9 mouse cellular contexts compared by ENCODE assay signal in the genomic region with DNA sequence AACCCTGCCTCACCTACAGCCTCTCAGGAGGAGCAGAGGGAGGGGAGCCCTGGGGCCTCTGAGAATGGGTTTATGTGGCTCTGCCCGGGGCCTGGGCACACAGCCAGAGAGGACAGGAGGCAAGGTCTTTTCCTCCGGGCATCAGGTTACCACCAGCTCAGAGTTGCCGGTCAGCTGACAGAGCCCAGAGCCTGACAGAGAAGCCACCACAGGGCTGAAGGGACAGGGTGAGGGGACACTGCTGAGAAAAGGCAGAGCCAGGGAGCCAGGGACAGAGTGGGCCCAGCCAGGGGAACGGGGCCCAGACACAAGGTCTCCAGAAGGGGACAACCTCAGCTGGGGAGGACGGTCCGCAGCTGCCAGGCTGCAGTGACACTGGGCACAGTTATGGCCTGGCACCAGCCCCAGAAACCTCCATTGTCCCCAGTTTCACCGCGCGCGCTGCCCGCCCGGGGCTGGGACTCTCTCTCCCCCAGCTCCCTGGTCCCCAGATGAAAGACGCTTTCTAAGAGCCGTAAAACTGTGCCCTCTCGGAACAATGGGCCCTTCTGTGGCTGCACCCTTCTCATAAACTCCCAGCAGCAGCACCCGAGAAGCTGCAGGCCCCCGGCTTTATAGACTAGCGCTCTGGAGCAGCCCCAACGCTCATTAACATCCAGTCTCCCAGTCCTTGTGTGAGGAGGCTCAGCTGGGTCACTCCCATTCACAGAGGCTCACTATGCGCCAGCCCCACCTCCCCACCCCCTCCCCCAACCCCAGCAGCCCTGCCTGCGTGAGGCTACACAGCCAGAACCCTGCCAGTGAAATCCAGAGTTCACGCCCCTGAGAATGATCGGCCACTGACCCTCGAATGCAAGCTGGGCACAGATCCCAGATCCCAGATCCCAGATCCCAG. TPM values are rescaled to one million over a fixed set of nuclear protein-coding genes. Genes with fewer than 3 reads are reported as not detected.
DNase-seq lines count a peak whose midpoint lies in the region; ATAC-seq and TF ChIP-seq lines count a peak whose summit lies in the region.
"Had no signal": no experiment of that assay in that cellular context is flagged by ENCODE, and none has a peak within 500 bp of the region (broad histone marks: within the 10 kb centered on the region; RNA-seq: fewer than 3 reads in every experiment).

No protein-coding gene starts in this region.

- H3K4me2 ChIP-seq in heart, embryonic 11.5 days = peak overlapping the region; percentile 57
- H3K4me2 ChIP-seq in kidney, embryonic 15.5 days = peak overlapping the region; percentile 47
- peak overlapping the region; percentile 55 for H3K4me2 ChIP-seq in limb, embryonic 12.5 days

- peak; percentile 56; the same call in 1 of the 2 replicates for ATAC-seq in cerebellum, adult (ENCODE audit: insufficient number of reproducible peaks, low FRiP score, low TSS enrichment)
- peak; percentile 76 for ATAC-seq in heart, embryonic 11.5 days (replicated peaks; ENCODE audit: insufficient number of reproducible peaks, low FRiP score, low TSS enrichment)
- ATAC-seq in kidney, embryonic 15.5 days (replicated peaks; ENCODE audit: low FRiP score) = peak; percentile 75
- peak; percentile 83 for ATAC-seq in limb, embryonic 12.5 days (ENCODE audit: insufficient number of reproducible peaks, insufficient read depth, low FRiP score, low TSS enrichment, low read depth)

- H3K27me3 ChIP-seq in heart, embryonic 11.5 days (ENCODE audit: control insufficient read depth, insufficient read depth, low read length) = no peaks in the 10 kb centered on the region
- no peaks in the 10 kb centered on the region for H3K27me3 ChIP-seq in kidney, embryonic 15.5 days
- no peaks in the 10 kb centered on the region for H3K27me3 ChIP-seq in limb, embryonic 12.5 days

- 8% methylated on average over 24 of the region's 24 CpGs for WGBS in heart, embryonic 11.5 days (ENCODE audit: insufficient replicate concordance)
- 8% methylated on average over 24 of the region's 24 CpGs for WGBS in kidney, embryonic 15.5 days
- 4% methylated on average over 24 of the region's 24 CpGs for WGBS in limb, embryonic 12.5 days

- peak; percentile 36; the same call in 1 of the 2 replicates for TF ChIP-seq POLR2A in embryonic fibroblast, embryonic 13.5 days (IDR thresholded peaks at IDR 0.05; ENCODE audit: low read depth, low read length)

- no peak for TF ChIP-seq CTCF in embryonic fibroblast, embryonic 13.5 days (IDR thresholded peaks at IDR 0.05; ENCODE audit: borderline replicate concordance, insufficient read depth, low read length)

- no peak for DNase-seq in cerebellum, adult 11 months
- DNase-seq in neural tube, embryonic 10.5 days (ENCODE audit: extremely low spot score, low spot score) = peak; percentile 65
- DNase-seq in spleen, postnatal 10 days (ENCODE audit: low spot score in 2 of 2) = no peak

- H3K4me3 ChIP-seq in embryonic fibroblast, embryonic 13.5 days (ENCODE audit: insufficient read depth, low read length) = no peak overlapping the region
- peak overlapping the region; percentile 12; the same call in 1 of the 2 replicates for H3K4me3 ChIP-seq in heart, embryonic 11.5 days (ENCODE audit: low read depth, low read length)
- H3K4me3 ChIP-seq in kidney, embryonic 15.5 days (replicated peaks) = 0 out of 2 replicates have a peak overlapping the region, but pooled peaks have one; percentile 6
- H3K4me3 ChIP-seq in limb, embryonic 12.5 days (replicated peaks) = peak overlapping the region; percentile 12; the same call in 1 of the 2 replicates

- H3K9me3 ChIP-seq in heart, embryonic 11.5 days (replicated peaks; ENCODE audit: control insufficient read depth, low read length) = no peaks in the 10 kb centered on the region
- H3K9me3 ChIP-seq in kidney, embryonic 15.5 days (replicated peaks) = no peaks in the 10 kb centered on the region
- H3K9me3 ChIP-seq in limb, embryonic 12.5 days = no peaks in the 10 kb centered on the region

- 0 out of 2 replicates have a peak overlapping the region, but pooled peaks have one; percentile 38 for H3K27ac ChIP-seq in embryonic fibroblast, embryonic 13.5 days (ENCODE audit: insufficient read depth, low read length)
- peak overlapping the region; percentile 91 for H3K27ac ChIP-seq in heart, embryonic 11.5 days (ENCODE audit: low read depth, low read length)
- peak overlapping the region; percentile 94 for H3K27ac ChIP-seq in kidney, embryonic 15.5 days
- H3K27ac ChIP-seq in limb, embryonic 12.5 days = peak overlapping the region; percentile 98
- H3K27ac ChIP-seq: macrophage had no signal

- H3K9ac ChIP-seq in heart, embryonic 11.5 days (ENCODE audit: low read depth, low read length) = peak overlapping the region; percentile 72
- H3K9ac ChIP-seq in kidney, embryonic 15.5 days = peak overlapping the region; percentile 45
- H3K9ac ChIP-seq in limb, embryonic 12.5 days (replicated peaks) = peak overlapping the region; percentile 44; the same call in 1 of the 2 replicates

- peaks cover 9% of the 10 kb centered on the region for H3K4me1 ChIP-seq in embryonic fibroblast, embryonic 13.5 days (ENCODE audit: control insufficient read depth, insufficient read depth, low read length)
- H3K4me1 ChIP-seq in heart, embryonic 11.5 days (ENCODE audit: control insufficient read depth, insufficient read depth, low read length) = peaks cover 29% of the 10 kb centered on the region
- peaks cover 60% of the 10 kb centered on the region for H3K4me1 ChIP-seq in kidney, embryonic 15.5 days
- H3K4me1 ChIP-seq in limb, embryonic 12.5 days (replicated peaks) = peaks cover 70% of the 10 kb centered on the region

- H3K36me3 ChIP-seq in heart, embryonic 11.5 days (ENCODE audit: control insufficient read depth, insufficient read depth, low read length) = no peaks in the 10 kb centered on the region
- H3K36me3 ChIP-seq in kidney, embryonic 15.5 days = no peaks in the 10 kb centered on the region
- no peaks in the 10 kb centered on the region for H3K36me3 ChIP-seq in limb, embryonic 12.5 days

RNA-seq across cellular contexts. Expression of gene Arhgef10l, which starts 7.9 kb away (rescaled TPM):
- 12.6 and 17.2 TPM in 2 replicates for polyA plus RNA-seq in embryonic fibroblast, embryonic 13.5 days (2011; ENCODE audit: insufficient read length, low read depth, missing spikeins)
- polyA plus RNA-seq in heart, embryonic 11.5 days (2014; fragmentation: Nextera tagmentation; extraction: Ambion mirVana) = 9.7 and 12.9 TPM in 2 replicates
- polyA plus RNA-seq in kidney, embryonic 15.5 days (2015; fragmentation: Nextera tagmentation; extraction: Ambion mirVana) = 20.3 and 20.7 TPM in 2 replicates
- 18.1 and 20.0 TPM in 2 replicates for polyA plus RNA-seq in limb, embryonic 12.5 days (2016; fragmentation: Nextera tagmentation; extraction: Ambion mirVana)

RNA-seq across cellular contexts. Expression of gene Rcc2, which starts 42.4 kb away (rescaled TPM):
- 102 and 125 TPM in 2 replicates for polyA plus RNA-seq in embryonic fibroblast, embryonic 13.5 days (2011; ENCODE audit: insufficient read length, low read depth, missing spikeins)
- polyA plus RNA-seq in heart, embryonic 11.5 days (2014; fragmentation: Nextera tagmentation; extraction: Ambion mirVana) = 23.3 and 24.6 TPM in 2 replicates
- polyA plus RNA-seq in kidney, embryonic 15.5 days (2015; fragmentation: Nextera tagmentation; extraction: Ambion mirVana) = 26.8 and 28.8 TPM in 2 replicates
- polyA plus RNA-seq in limb, embryonic 12.5 days (2016; fragmentation: Nextera tagmentation; extraction: Ambion mirVana) = 75.8 and 139 TPM in 2 replicates

Comparison
In these comparisons a context has a peak if more than half of its experiments do, and no peak if none do; other contexts are left out.
1. H3K27ac ChIP-seq: peak in every context shown above with its lines; median percentile 98 in limb, embryonic 12.5 days; 94 in kidney, embryonic 15.5 days; 91 in heart, embryonic 11.5 days; 38 in embryonic fibroblast, embryonic 13.5 days.